Mouse (Mus musculus) intestine, embryonic 14.5 days (tissue): ENCODE results near the gene Tbc1d24. TPM values are rescaled to one million over a fixed set of nuclear protein-coding genes. Genes with fewer than 3 reads are reported as not detected.

ENCODE experiments used
- ATAC-seq: fragments of 200-750 bp; cut with Nextera tagmentation; replicated peaks from 2 replicates; pipeline ENCODE4 v1.8.0; 2017; ENCODE audit warnings: low read depth, moderate number of reproducible peaks, moderate TSS enrichment, moderate library complexity; ENCODE audit not compliant: low FRiP score, low TSS enrichment
- DNase-seq: peaks from one replicate; pipeline ENCODE4 v3.0.0-alpha.2; 2018; ENCODE audit warnings: low spot score
- H3K27ac ChIP-seq: fragments of 300-500 bp; sonication (generic); 2 replicates; pipeline ENCODE4 v1.5.1; 2014; ENCODE audit warnings: low read depth, mild to moderate bottlenecking, control low read depth
- H3K27me3 ChIP-seq: fragments of 300-500 bp; sonication (generic); replicated peaks from 2 replicates; pipeline ENCODE4 v1.6.1; 2014; ENCODE audit warnings: low read length, control low read depth; ENCODE audit not compliant: control insufficient read depth, insufficient read depth
- H3K36me3 ChIP-seq: fragments of 300-500 bp; sonication (generic); 2 replicates; pipeline ENCODE4 v1.6.1; 2014; ENCODE audit warnings: low read length, control low read depth; ENCODE audit not compliant: control insufficient read depth, insufficient read depth
- H3K4me1 ChIP-seq: fragments of 300-500 bp; sonication (generic); replicated peaks from 2 replicates; pipeline ENCODE4 v1.6.1; 2014; ENCODE audit warnings: low read length, control low read depth, mixed read lengths; ENCODE audit not compliant: control insufficient read depth, insufficient read depth
- H3K4me2 ChIP-seq: fragments of 300-500 bp; sonication (generic); 2 replicates; pipeline ENCODE4 v1.6.1; 2014; ENCODE audit warnings: low read length
- H3K4me3 ChIP-seq: fragments of 300-500 bp; sonication (generic); 2 replicates; pipeline ENCODE4 v1.5.1; 2014; ENCODE audit warnings: low read depth, low read length, control low read depth, mixed read lengths
- H3K9ac ChIP-seq: fragments of 300-500 bp; sonication (generic); 2 replicates; pipeline ENCODE4 v1.6.1; 2014; ENCODE audit warnings: mild to moderate bottlenecking, low read length
- H3K9me3 ChIP-seq: fragments of 300-500 bp; sonication (generic); 2 replicates; pipeline ENCODE4 v1.6.1; 2016; ENCODE audit warnings: low read length, control low read depth; ENCODE audit not compliant: control insufficient read depth
- WGBS: fragments of 180-500 bp; shearing (Covaris S2); extraction: QIAGEN DNeasy Blood & Tissue Kit; methylation state at CpG from one replicate; pipeline ENCODE4 v1.1.7; 2014; 5-methylcytosine and 5-hydroxymethylcytosine counted together
- microRNA-seq: library from miRNA; unstranded; fragments of <30 nt; microRNA quantifications from one replicate; pipeline ENCODE4, GENCODE M21; 2016
- polyA plus RNA-seq: library from polyadenylated mRNA; unstranded; fragments of >200 nt; fragmentation: Nextera tagmentation; extraction: Ambion mirVana; gene quantifications from 2 replicates; pipeline ENCODE4 v1.2.1, GENCODE M21; 2014

Gene Tbc1d24
- polyA plus RNA-seq, 1 experiment from 2014 or later, result 4.8 TPM

DNA sequence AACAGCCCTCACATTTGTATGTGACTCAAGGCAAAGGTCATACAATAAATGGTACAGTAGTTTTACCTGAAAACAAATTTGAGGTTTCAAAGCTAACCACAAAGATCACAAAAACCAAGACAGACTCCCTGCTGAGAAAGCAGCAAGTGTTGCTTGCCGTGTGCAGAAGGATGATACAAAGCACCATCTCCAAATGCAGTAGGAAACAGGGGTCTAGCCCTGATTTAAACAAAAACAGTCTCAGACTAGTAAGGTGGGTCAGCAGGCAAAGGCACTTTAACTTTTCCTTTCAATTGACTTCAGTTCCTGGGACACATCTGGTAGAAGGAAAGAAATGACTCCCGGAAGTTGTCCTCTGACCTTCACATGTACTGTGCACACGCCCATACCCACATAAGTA lies 78.6 kb downstream of the Tbc1d24 start:
- H3K36me3 ChIP-seq, result no peaks in the 10 kb centered on the region
- no peak overlapping the region for H3K9ac ChIP-seq
- no peak overlapping the region for H3K4me2 ChIP-seq
- no peaks in the 10 kb centered on the region for H3K9me3 ChIP-seq
- H3K4me1 ChIP-seq, result no peaks in the 10 kb centered on the region
- ATAC-seq (no peak), DNase-seq (no peak)
- 84% methylated on average over 3 of the region's 3 CpGs for WGBS
- no peak overlapping the region for H3K4me3 ChIP-seq
- H3K27me3 ChIP-seq, result no peaks in the 10 kb centered on the region
- no peak overlapping the region for H3K27ac ChIP-seq

Small RNA genes within 50 kb of the gene (microRNA-seq; reads per million reads assigned to microRNA genes)
- gene Mir5134 (2.1 reads per million, percentile 23 among the genes with 10 or more reads in this experiment), gene Mir6965 (1.2 reads per million, percentile 10 among the genes with 10 or more reads in this experiment)

Other genes starting within 250 kb of the Tbc1d24 start
- gene Prss30, start 225.0 kb downstream of the Tbc1d24 start, polyA plus RNA-seq, result 0.12 TPM in 1 of 2 replicates, not detected in the other
- not detected in 2 replicates for gene Prss22, start 207.5 kb downstream of the Tbc1d24 start, polyA plus RNA-seq
- gene Prss27, start 167.4 kb downstream of the Tbc1d24 start, polyA plus RNA-seq, result 0.28 and 0.43 TPM in 2 replicates
- 52.8 and 61.2 TPM in 2 replicates for gene Kctd5, start 132.1 kb downstream of the Tbc1d24 start, polyA plus RNA-seq
- gene Pdpk1, start 54.6 kb downstream of the Tbc1d24 start, polyA plus RNA-seq, result 35.3 and 39.2 TPM in 2 replicates
- 27.1 and 28.0 TPM in 2 replicates for gene Amdhd2, start 41.8 kb downstream of the Tbc1d24 start, polyA plus RNA-seq
- gene Atp6v0c, start 35.9 kb downstream of the Tbc1d24 start, polyA plus RNA-seq, result 556 and 564 TPM in 2 replicates
- 7.8 and 8.7 TPM in 2 replicates for gene Ntn3, start 4.0 kb upstream of the Tbc1d24 start, polyA plus RNA-seq
- gene Tedc2, start 15.3 kb upstream of the Tbc1d24 start, polyA plus RNA-seq, result 13.5 and 14.4 TPM in 2 replicates
- gene Ccnf, start 45.9 kb upstream of the Tbc1d24 start, polyA plus RNA-seq, result 59.8 and 65.5 TPM in 2 replicates
- not detected in 2 replicates for gene Abca17, start 145.5 kb upstream of the Tbc1d24 start, polyA plus RNA-seq
- gene Abca3, start 146.4 kb upstream of the Tbc1d24 start, polyA plus RNA-seq, result 12.8 and 15.5 TPM in 2 replicates
- gene Rnps1, start 209.0 kb upstream of the Tbc1d24 start, polyA plus RNA-seq, result 267 and 292 TPM in 2 replicates
- gene Eci1, start 221.1 kb upstream of the Tbc1d24 start, polyA plus RNA-seq, result 104 and 106 TPM in 2 replicates
- gene Dnase1l2, start 237.5 kb upstream of the Tbc1d24 start, polyA plus RNA-seq, result 2.4 TPM in 2 replicates